Mouse (Mus musculus) stomach, postnatal 0 days (tissue): ENCODE measurements at regions not wholly inside any gene's neighbourhood (a gene's known extent, or its start where the extent isn't known, plus 50 kb on each side); places are given as distances from the start of the nearest gene placed in this dataset.

Experiments
- ATAC-seq: fragments of 200-750 bp; cut with Nextera tagmentation; 2 replicates; pipeline ENCODE4 v1.8.0; 2017; ENCODE audit not compliant: low FRiP score, low TSS enrichment
- DNase-seq: peaks from one replicate; pipeline ENCODE4 v3.0.0-alpha.2; 2016; ENCODE audit warnings: low spot score
- H3K27ac ChIP-seq: fragments of 300-500 bp; sonication (generic); replicated peaks from 2 replicates; pipeline ENCODE4 v1.5.1; 2014; ENCODE audit warnings: mild to moderate bottlenecking, control low read depth
- H3K27me3 ChIP-seq: fragments of 300-500 bp; sonication (generic); 2 replicates; pipeline ENCODE4 v1.6.1; 2014; ENCODE audit warnings: low read length; ENCODE audit not compliant: control insufficient read depth, insufficient read depth
- H3K36me3 ChIP-seq: fragments of 300-500 bp; sonication (generic); 2 replicates; pipeline ENCODE4 v1.6.1; 2014; ENCODE audit warnings: low read length, mixed read lengths; ENCODE audit not compliant: control insufficient read depth, insufficient read depth
- H3K4me1 ChIP-seq: fragments of 300-500 bp; sonication (generic); replicated peaks from 2 replicates; pipeline ENCODE4 v1.6.1; 2014; ENCODE audit warnings: antibody characterized with exemption; ENCODE audit not compliant: control insufficient read depth, insufficient read depth
- H3K4me2 ChIP-seq: fragments of 300-500 bp; sonication (generic); replicated peaks from 2 replicates; pipeline ENCODE4 v1.6.1; 2014; ENCODE audit warnings: low read depth, mild to moderate bottlenecking, control low read depth, moderate library complexity
- H3K4me3 ChIP-seq: fragments of 300-500 bp; sonication (generic); 2 replicates; pipeline ENCODE4 v1.5.1; 2014; ENCODE audit warnings: low read depth, low read length, control low read depth
- H3K9ac ChIP-seq: fragments of 300-500 bp; sonication (generic); 2 replicates; pipeline ENCODE4 v1.6.1; 2014; ENCODE audit warnings: mild to moderate bottlenecking, low read length, control low read depth, mixed read lengths
- H3K9me3 ChIP-seq: fragments of 300-500 bp; sonication (generic); 2 replicates; pipeline ENCODE4 v1.6.1; 2016; ENCODE audit warnings: low read length; ENCODE audit not compliant: control insufficient read depth
- CTCF ChIP-seq: IDR thresholded peaks from 2 replicates; pipeline ENCODE4 v1.5.1; 2016; ENCODE audit warnings: antibody characterized with exemption, low read depth, mild to moderate bottlenecking, moderate library complexity
- EP300 ChIP-seq: optimal IDR thresholded peaks from 2 replicates; pipeline ENCODE3; 2016; ENCODE audit warnings: antibody characterized with exemption
- WGBS: fragments of 180-500 bp; shearing (Covaris S2); extraction: QIAGEN DNeasy Blood & Tissue Kit; methylation state at CpG from one replicate; pipeline ENCODE4 v1.1.7; 2014; 5-methylcytosine and 5-hydroxymethylcytosine counted together

GRCm38 (mm10) chr15:62220620-62221019 is 1297.8 kb upstream of the A1bg start:
- Histone ChIP-seq H3K36me3 (no peaks in the 10 kb centered on the region), H3K4me3 (no peak overlapping the region), H3K9me3 (no peaks in the 10 kb centered on the region), H3K27ac (no peak overlapping the region), H3K9ac (no peak overlapping the region), H3K27me3 (no peaks in the 10 kb centered on the region), H3K4me2 (no peak overlapping the region), H3K4me1 (no peaks in the 10 kb centered on the region)
- ATAC-seq (no peak), DNase-seq (no peak)
- TF ChIP-seq CTCF (no peak), EP300 (no peak)
- WGBS, result 89% methylated on average over 3 of the region's 3 CpGs

- H3K9me3 ChIP-seq, result no peaks in the 10 kb centered on the region
- no peak for TF ChIP-seq CTCF
- H3K4me1 ChIP-seq, result no peaks in the 10 kb centered on the region
- H3K4me3 ChIP-seq, result no peak overlapping the region
- 90% methylated on average over 9 of the region's 9 CpGs for WGBS
- H3K4me2 ChIP-seq, result no peak overlapping the region
- no peaks in the 10 kb centered on the region for H3K36me3 ChIP-seq
- DNase-seq (no peak), ATAC-seq (no peak)
- H3K27ac ChIP-seq, result no peak overlapping the region
- no peaks in the 10 kb centered on the region for H3K27me3 ChIP-seq
- H3K9ac ChIP-seq, result no peak overlapping the region
Observed at GRCm38 (mm10) chr15:62219934-62220540, 1297.2 kb upstream of the A1bg start.

- DNase-seq (no peak), ATAC-seq (no peak)
- Histone ChIP-seq H3K27me3 (no peaks in the 10 kb centered on the region), H3K9me3 (no peaks in the 10 kb centered on the region), H3K4me1 (no peaks in the 10 kb centered on the region), H3K36me3 (no peaks in the 10 kb centered on the region), H3K9ac (no peak overlapping the region), H3K27ac (no peak overlapping the region), H3K4me3 (no peak overlapping the region), H3K4me2 (no peak overlapping the region)
- TF ChIP-seq EP300, result no peak
- no peak for TF ChIP-seq CTCF
- WGBS, result 79% methylated on average over 21 of the region's 21 CpGs
Observed at GRCm38 (mm10) chr15:62218346-62219080, 1295.7 kb upstream of the A1bg start.

- Histone ChIP-seq H3K27me3 (no peaks in the 10 kb centered on the region), H3K4me3 (no peak overlapping the region), H3K36me3 (no peaks in the 10 kb centered on the region), H3K27ac (no peak overlapping the region), H3K4me2 (no peak overlapping the region), H3K9me3 (no peaks in the 10 kb centered on the region), H3K9ac (no peak overlapping the region), H3K4me1 (no peaks in the 10 kb centered on the region)
- TF ChIP-seq CTCF, result no peak
- TF ChIP-seq EP300, result no peak
- WGBS, result 74% methylated on average over 8 of the region's 8 CpGs
- ATAC-seq (no peak), DNase-seq (no peak)
Observed at GRCm38 (mm10) chr15:62216688-62217477, 1294.1 kb upstream of the A1bg start.

DNA sequence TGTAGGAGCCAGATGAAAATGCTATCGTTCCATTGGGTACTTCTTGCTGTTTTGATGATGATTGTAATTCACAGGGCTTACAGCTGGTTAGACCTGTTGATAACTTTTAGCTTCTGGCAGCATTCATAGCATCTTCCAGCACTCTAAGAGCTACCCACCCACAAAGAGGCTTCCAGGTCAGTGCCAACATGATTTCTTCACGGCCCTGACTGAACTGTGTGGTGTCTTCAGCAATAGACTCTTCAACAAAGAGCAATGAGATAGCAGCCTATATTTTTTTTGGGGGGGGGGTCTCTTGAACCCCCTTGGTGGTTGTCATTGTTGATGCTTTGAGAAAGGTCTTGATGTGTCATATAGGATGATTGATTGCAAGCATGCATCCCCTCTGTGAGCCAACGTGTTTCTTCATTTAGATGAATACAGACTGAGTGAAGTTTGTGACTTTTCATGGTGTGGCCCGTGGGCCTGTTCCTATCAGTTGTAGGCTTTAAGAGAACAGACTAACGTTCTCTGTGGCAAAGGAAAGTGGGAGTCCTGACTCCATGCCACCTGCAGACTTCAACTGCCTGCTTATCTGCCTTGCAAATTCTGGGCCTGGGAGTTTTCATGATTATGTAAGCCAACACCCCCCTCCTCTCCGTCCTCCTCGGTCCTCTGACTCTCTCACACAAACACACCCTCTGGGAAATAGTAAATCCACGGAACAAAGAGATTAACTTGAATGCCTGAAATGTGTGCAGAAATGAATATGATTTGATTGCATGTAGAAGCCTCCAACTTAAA is 1293.0 kb upstream of the A1bg start:
- H3K36me3 ChIP-seq, result no peaks in the 10 kb centered on the region
- 51% methylated on average over 8 of the region's 8 CpGs for WGBS
- no peaks in the 10 kb centered on the region for H3K4me1 ChIP-seq
- no peaks in the 10 kb centered on the region for H3K27me3 ChIP-seq
- H3K9ac ChIP-seq, result no peak overlapping the region
- no peak for TF ChIP-seq CTCF
- TF ChIP-seq EP300, result no peak
- ATAC-seq, result no peak
- no peak overlapping the region for H3K4me3 ChIP-seq
- no peak for DNase-seq
- H3K27ac ChIP-seq, result no peak overlapping the region
- no peak overlapping the region for H3K4me2 ChIP-seq
- H3K9me3 ChIP-seq, result no peaks in the 10 kb centered on the region
